Mouse (Mus musculus) ES-E14 (cell line): ENCODE measurements at regions not wholly inside any gene's neighbourhood (a gene's known extent, or its start where the extent isn't known, plus 50 kb on each side); places are given as distances from the start of the nearest gene placed in this dataset.

Source experiments
- DNase-seq: peaks from one replicate; pipeline ENCODE4 v3.0.0-alpha.2; 2013; ENCODE audit warnings: low read depth, low spot score
- H3K27ac ChIP-seq: 2 replicates; pipeline ENCODE4 v1.5.1; 2012; ENCODE audit warnings: low read depth, mild to moderate bottlenecking, low read length, moderate library complexity, mixed read lengths; ENCODE audit not compliant: poor library complexity, insufficient read depth, severe bottlenecking
- H3K36me3 ChIP-seq: 2 replicates; pipeline ENCODE4 v1.6.1; 2012; ENCODE audit warnings: mild to moderate bottlenecking, low read length, moderate library complexity, mixed read lengths; ENCODE audit not compliant: control insufficient read depth, poor library complexity, insufficient read depth, severe bottlenecking
- H3K4me1 ChIP-seq, 2 experiments: fragments of 150-350 bp in 1 of 2; sonication (generic) in 1 of 2; 2 replicates each; pipeline ENCODE4 v1.6.1; 2012; ENCODE audit warnings: low read length in 2 of 2, mild to moderate bottlenecking in 1 of 2, mixed read lengths in 1 of 2; ENCODE audit not compliant: control insufficient read depth in 2 of 2, insufficient read depth in 2 of 2, poor library complexity in 1 of 2
- H3K4me3 ChIP-seq, 2 experiments: fragments of 150-350 bp in 1 of 2; sonication (generic) in 1 of 2; 2 replicates each; pipeline ENCODE4 v1.5.1; 2012; ENCODE audit warnings: low read length in 2 of 2, low read depth in 1 of 2, mild to moderate bottlenecking in 1 of 2, mixed read lengths in 1 of 2; ENCODE audit not compliant: insufficient read depth in 1 of 2, poor library complexity in 1 of 2, severe bottlenecking in 1 of 2
- H3K9ac ChIP-seq: 2 replicates; pipeline ENCODE4 v1.6.1; 2012; ENCODE audit warnings: low read depth, mild to moderate bottlenecking, low read length, mixed read lengths; ENCODE audit not compliant: poor library complexity, insufficient read depth, severe bottlenecking
- H3K9me3 ChIP-seq: fragments of 150-350 bp; sonication (generic); 2 replicates; pipeline ENCODE4 v1.6.1; 2012; ENCODE audit warnings: low read depth, mild to moderate bottlenecking, low read length; ENCODE audit not compliant: control insufficient read depth, insufficient read depth
- CHD2 ChIP-seq: IDR thresholded peaks from 2 replicates; pipeline ENCODE4 v1.6.1; 2014; ENCODE audit warnings: mild to moderate bottlenecking, low read depth, low read length, inconsistent platforms
- HCFC1 ChIP-seq: IDR thresholded peaks from 2 replicates; pipeline ENCODE4 v1.6.1; 2012; ENCODE audit warnings: low read length, inconsistent platforms, borderline replicate concordance; ENCODE audit not compliant: insufficient read depth
- MAFK ChIP-seq: IDR thresholded peaks from 2 replicates; pipeline ENCODE4 v1.6.1; 2014; ENCODE audit warnings: mild to moderate bottlenecking, low read depth, low read length, inconsistent platforms; ENCODE audit not compliant: insufficient read depth
- ZC3H11A ChIP-seq: IDR thresholded peaks from 2 replicates; pipeline ENCODE4 v1.6.1; 2012; ENCODE audit warnings: low read depth, mild to moderate bottlenecking, inconsistent platforms, low read length, borderline replicate concordance
- ZNF384 ChIP-seq: IDR thresholded peaks from 2 replicates; pipeline ENCODE4 v1.6.1; 2012; ENCODE audit warnings: low read depth, low read length, inconsistent platforms
- in situ Hi-C, 2 experiments: fragments of 600-800 bp; cut with MboI; formaldehyde crosslinking; loops; one replicate each; pipeline ENCODE4 v1.15.1; 2025; ENCODE audit warnings: low sequenced_read_pairs in 2 of 2, inconsistent platforms in 1 of 2; ENCODE audit not compliant: unreplicated experiment in 2 of 2

DNA sequence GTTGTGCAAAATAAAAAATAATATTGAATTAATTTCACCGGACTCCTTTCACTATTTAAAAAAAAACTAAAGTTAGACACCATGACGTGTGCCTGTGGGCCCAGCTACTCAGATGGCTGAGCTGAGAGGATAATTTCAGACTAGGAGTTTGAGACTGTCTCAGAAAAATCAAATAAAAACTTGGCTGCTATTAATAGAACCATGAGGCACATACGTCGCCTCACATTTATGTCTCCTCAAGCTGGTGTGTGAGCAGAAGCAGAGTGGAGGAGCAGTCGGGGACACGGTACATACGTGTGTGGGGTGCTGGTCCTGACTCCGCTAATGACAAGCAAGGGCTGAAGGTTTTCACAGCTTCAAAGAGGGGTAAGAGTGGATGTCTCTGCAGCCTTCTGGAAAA is 52.8 kb upstream of the Dmrtb1 start:
- H3K4me3 ChIP-seq = no peak overlapping the region
- H3K9ac ChIP-seq = no peak overlapping the region
- peaks cover 0 to 25% of the 10 kb centered on the region in 2 experiments; a peak in 2 of 4 replicates for H3K4me1 ChIP-seq
- DNase-seq = no peak
- no peak overlapping the region for H3K27ac ChIP-seq
- in situ Hi-C loops = loop anchor here in 1 of 2 experiments (10.0 kb wide), 1 partner anchor 108 kb away; no protein-coding TSS in a partner anchor
- no peaks in the 10 kb centered on the region for H3K9me3 ChIP-seq
- TF ChIP-seq MAFK (no peak), HCFC1 (no peak), CHD2 (no peak), ZC3H11A (no peak), ZNF384 (no peak)
- H3K36me3 ChIP-seq = no peaks in the 10 kb centered on the region

DNA sequence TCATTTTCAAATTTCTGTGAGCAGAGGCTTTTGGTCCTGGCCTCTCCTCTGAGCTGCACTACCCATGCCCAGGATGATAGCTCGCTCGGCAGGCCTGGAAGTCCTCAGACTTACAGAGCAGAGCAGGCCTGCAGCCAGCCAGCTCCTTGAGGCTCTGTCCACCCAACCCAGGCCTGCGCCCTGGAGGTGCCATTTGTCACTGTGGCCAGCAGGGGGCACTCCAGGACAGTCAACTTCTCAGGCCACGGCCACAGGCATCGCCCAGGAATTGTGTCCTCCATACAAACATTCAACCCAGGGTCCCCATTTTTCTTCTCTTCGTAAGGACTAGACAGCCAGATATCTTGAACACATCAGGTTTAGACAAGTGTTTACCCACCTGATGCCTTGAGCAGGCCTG is 53.9 kb upstream of the Dmrtb1 start:
- Histone ChIP-seq H3K9ac (no peak overlapping the region), H3K27ac (no peak overlapping the region), H3K4me1 (peaks cover 0 to 17% of the 10 kb centered on the region in 2 experiments; a peak in 2 of 4 replicates), H3K9me3 (no peaks in the 10 kb centered on the region), H3K36me3 (no peaks in the 10 kb centered on the region), H3K4me3 (no peak overlapping the region)
- in situ Hi-C loops = loop anchor here in 1 of 2 experiments (10.0 kb wide), 1 partner anchor 107 kb away; no protein-coding TSS in a partner anchor
- TF ChIP-seq ZC3H11A (peak; percentile 92), CHD2 (no peak)
- peak; percentile 71 for DNase-seq

DNA sequence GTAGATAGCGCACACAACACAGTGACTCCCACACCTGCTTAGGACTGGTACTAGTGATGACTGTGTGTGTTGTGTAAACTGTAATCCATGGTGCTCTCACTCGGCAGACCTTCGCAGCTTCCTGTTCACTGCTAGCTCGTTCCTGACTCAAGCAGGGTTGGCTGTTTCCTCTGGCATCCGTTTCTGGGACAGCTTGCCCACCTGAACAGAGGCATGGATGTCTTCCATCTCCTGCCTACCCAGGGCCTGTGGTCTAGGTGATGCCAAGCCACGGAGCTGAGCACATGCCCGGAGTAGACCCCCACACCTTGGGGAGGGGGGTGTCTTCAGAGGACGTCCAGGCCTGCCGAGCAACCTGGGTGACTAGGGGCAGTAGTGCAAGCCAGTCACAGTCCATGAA is 54.7 kb upstream of the Dmrtb1 start:
- no peak overlapping the region for H3K9ac ChIP-seq
- no peak overlapping the region for H3K27ac ChIP-seq
- no peaks in the 10 kb centered on the region for H3K36me3 ChIP-seq
- no peak for DNase-seq
- in situ Hi-C loops = loop anchor here in 1 of 2 experiments (10.0 kb wide), 1 partner anchor 106 kb away; no protein-coding TSS in a partner anchor
- peaks cover 0 to 9% of the 10 kb centered on the region in 2 experiments; a peak in 2 of 4 replicates for H3K4me1 ChIP-seq
- H3K9me3 ChIP-seq = no peaks in the 10 kb centered on the region
- no peak overlapping the region for H3K4me3 ChIP-seq
- TF ChIP-seq CHD2 (no peak), ZNF384 (no peak), HCFC1 (no peak), MAFK (no peak), ZC3H11A (no peak)

DNA sequence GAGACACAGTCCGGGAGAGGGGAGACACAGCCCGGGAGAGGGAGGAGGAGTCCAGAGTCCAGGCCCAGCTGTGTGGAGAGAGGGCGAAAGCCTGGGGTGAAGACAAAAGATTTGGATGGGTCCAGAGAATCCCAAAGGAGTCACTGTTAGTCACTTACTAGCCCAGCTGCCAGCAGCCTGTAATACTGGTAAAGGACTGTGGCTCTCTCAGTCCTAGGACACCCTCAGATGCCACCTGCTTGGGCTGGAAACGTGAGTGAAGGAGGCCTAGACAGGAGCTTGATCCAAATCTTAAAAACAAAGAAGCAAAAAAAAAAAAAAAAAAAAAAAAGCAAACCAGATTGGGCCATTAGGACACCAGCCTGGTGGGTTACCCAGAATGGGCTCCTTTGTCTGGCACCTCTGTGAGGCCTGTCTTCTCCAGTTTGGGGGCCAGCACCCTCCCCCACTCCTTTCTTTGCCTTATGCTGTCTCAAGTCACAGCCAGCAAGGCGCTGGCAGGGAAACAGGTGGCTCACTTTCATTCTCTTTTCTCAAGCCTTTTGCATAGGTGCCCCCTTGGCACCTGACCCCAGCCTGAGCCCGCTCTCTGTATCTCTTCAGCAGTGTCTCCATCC is 55.9 kb upstream of the Dmrtb1 start:
- DNase-seq = no peak
- Histone ChIP-seq H3K36me3 (no peaks in the 10 kb centered on the region), H3K9me3 (no peaks in the 10 kb centered on the region), H3K9ac (no peak overlapping the region), H3K4me3 (no peak overlapping the region), H3K4me1 (no peaks in the 10 kb centered on the region), H3K27ac (no peak overlapping the region)
- TF ChIP-seq ZC3H11A = no peak
- TF ChIP-seq MAFK = no peak
- TF ChIP-seq CHD2 = no peak
- TF ChIP-seq HCFC1 = no peak
- TF ChIP-seq ZNF384 = no peak
- in situ Hi-C loops = loop anchor here in 1 of 2 experiments (10.0 kb wide), 1 partner anchor 105 kb away; no protein-coding TSS in a partner anchor
